Mouse (Mus musculus) G1E (cell line): ENCODE data around the gene Lama2.

Experiments used
- CTCF ChIP-seq: IDR thresholded peaks from 2 replicates; pipeline ENCODE4 v1.5.1; 2012; ENCODE audit warnings: low read depth, low read length, inconsistent platforms, mixed read lengths
- POLR2AphosphoS5 ChIP-seq: IDR thresholded peaks from 2 replicates; pipeline ENCODE4 v1.6.1; 2012; ENCODE audit warnings: low read depth, low read length, inconsistent platforms; ENCODE audit not compliant: insufficient replicate concordance
- TAL1 ChIP-seq: conservative IDR thresholded peaks from 2 replicates; pipeline ENCODE4 v1.6.1; 2012; ENCODE audit warnings: low read depth, low read length, inconsistent platforms, mixed read lengths

GRCm38 (mm10) chr10:27378286-27378685 lies 241.3 kb downstream of the Lama2 start:
- TF ChIP-seq CTCF (no peak), POLR2AphosphoS5 (no peak), TAL1 (no peak)
